Mouse (Mus musculus): Measurements from ENCODE around the gene Dmxl2.

The Dmxl2 gene

GRCm38 (mm10) chr9:54501453-54502110 lies at the start of gene Dmxl2:
Gene Dmxl2 (minus strand): TSS chr9:54501626.
- peak; percentile 93 for DNase-seq

DNA sequence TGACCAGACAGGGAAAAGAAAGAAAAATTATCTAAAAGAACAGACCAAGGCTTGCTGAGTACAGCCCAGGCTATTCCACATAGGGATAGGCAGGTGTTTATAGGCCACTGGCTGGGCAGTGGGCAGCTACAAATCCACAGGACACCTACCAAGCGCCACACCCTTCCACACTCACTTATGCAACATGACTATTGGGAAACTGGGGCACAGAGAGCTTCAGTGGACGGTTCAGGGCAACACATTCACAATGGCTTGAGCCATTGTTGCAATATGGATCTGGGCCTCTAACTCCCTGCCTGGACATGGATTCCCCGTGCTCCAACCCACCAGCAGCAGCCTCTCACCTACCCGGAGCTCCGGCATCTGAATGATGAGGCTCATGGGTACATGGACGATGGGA lies 48.0 kb upstream of the Dmxl2 start:
- no peak for DNase-seq

DNA sequence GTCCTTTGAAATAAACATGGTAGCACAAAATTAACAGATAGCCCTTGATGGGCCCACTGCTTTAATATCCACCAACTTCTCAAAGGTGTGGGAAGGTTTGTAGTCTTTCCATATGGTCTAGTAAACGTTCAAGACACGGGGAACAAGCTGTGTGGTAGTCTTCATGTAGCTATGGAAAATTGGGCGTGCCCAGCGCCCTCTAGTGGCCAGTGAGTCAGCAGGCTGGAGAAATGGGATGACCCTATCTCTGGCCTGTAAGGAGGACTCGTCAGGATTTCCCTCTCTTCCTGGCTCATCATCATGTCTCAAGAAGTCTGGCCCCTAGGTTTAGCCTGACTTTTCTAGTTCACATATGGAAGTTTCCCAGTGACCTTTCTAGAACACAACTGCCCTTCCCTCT lies 46.1 kb upstream of the Dmxl2 start:
- peak; percentile 64 for DNase-seq

GRCm38 (mm10) chr9:54544954-54545315 lies 43.5 kb upstream of the Dmxl2 start:
- DNase-seq: no peak

DNA sequence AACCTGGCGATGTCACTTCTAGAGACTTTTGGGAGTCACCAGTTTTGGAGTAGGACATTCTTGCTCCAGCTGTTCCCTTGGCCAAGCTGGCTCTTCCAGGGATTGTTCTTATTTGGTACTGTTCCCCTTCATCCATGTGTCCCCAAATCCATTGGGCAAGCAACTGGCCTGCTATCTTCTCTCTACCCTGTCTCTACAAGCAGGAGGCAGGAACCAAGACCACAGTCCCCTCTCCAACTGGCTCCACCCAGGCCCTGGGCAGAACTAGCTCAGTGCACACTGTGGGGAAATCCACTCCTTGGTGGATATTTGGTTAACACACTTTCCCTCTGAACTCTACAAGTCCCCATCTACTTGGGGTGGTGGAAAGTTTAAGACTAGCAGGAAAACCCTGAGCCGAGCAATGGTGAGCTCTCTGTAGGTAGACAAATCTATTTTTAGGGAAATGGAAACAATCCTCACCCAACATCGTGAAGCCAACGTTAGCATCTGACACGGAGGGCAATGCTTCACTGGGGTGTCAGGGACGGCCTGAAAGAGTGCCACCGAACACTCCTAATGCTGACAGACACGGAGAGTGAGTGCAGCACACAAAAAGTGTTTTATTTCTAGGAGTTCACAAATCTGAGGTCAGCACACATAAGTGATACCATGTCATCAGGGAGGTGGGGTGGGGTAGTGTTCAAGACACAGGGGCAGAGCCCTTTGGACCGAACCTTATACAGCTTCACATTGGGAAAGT lies 43.0 kb upstream of the Dmxl2 start:
- DNase-seq: no peak

GRCm38 (mm10) chr9:54540801-54541200 lies 39.4 kb upstream of the Dmxl2 start:
- no peak for DNase-seq

DNA sequence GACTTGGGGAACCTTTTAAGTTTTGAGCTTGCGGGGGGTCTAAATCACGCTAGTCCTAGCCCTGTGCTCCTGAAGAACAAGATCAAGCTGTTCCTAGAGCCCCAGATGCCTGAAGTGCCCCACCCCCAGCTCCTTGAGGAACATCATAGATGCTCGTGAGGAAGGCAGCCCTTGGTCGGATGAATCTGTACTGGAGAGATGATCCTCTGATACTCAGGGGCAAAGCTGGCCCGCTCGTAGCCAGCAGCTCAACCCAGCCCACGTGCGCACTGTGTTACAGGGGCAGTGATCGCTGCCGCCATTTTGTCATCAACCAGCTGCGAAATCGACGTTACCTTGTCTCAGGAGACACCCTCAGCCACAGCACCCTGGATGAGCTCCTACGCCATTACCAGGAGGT lies 37.3 kb upstream of the Dmxl2 start, which contains the start of gene Sh2d7:
Sh2d7 (plus strand) TSS at position 301 of the 400 bp plus-strand sequence.
- no peak for DNase-seq

DNA sequence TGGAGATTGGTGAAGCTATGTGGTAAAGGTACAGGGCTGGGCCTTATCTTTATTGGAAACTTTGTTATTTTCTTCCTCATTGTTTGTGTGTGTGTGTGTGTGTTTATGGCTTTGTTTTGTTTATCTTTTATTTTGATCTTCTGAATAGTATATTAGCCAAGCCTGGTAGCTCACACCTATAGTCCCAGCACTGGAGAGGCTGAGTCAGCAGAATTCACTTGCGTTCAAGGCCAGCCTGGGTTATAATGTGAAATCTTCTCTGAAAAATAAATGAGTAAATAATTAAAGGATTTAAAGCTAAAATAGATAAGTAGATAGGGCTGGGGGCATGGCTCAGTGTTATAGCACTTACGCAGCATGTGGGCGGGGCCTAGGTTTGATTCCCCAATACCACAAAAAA lies 36.8 kb upstream of the Dmxl2 start:
- DNase-seq: no peak

DNA sequence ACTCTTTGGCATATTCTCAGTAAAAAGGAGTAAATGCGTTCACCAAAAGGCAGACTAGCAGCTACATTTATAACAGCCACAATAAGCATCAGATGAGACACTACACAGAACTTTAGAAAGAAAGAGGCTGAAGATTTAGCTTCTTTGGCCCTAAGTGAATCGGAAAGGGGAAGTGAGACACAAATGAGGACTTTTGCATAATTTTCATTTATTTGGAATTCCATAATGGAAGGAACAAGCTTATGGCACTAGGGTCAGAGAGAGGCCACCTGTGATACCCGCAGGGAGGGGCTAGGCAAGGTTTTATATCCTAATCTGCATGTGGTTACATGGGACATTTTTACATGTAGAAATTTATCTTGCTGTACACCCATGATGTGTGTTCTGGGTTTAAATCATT lies 36.1 kb upstream of the Dmxl2 start:
- no peak for DNase-seq

GRCm38 (mm10) chr9:54537030-54537429 lies 35.6 kb upstream of the Dmxl2 start:
- DNase-seq: no peak

- DNase-seq: no peak
Measured at GRCm38 (mm10) chr9:54536236-54536635, 34.8 kb upstream of the Dmxl2 start.

DNA sequence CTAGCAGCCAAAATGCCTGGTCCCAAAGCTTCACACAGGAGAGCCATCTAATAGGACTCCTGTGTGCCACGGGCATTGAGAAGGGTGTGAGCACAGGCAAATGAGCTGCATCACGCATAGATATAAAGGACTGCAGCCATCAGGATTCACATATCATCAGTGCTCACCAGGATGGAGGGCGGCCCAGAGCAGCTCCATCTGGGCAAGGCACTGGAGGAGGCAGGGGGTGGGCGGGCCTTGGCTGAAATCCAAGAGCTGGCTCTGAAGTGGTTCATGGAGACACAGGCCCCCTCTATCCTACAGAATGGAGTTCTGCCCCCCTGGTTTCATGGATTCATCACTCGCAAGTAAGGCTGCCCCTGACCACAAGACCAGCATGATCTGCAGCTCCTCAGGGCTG lies 32.5 kb upstream of the Dmxl2 start:
- peak; percentile 54 for DNase-seq

DNA sequence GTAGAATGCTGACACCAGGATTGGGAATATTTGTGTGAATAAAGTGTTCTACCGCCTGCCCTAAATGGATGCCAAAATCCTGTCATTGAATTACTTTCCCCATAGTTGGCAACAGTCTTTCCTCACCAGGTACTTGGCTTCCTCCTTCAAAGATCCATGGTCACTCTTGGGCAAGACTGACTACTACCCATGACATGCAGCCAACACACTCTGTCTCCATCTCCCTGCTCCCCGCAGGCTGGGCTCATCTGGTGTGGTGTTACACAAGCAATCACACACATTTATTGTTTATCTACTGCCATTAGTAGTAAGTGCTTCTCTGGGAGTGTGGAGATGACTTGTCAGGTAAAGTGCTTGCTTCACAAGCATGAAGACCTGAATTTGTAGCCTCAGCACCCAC lies 31.5 kb upstream of the Dmxl2 start:
- peak; percentile 43 for DNase-seq

- DNase-seq: no peak
Measured at GRCm38 (mm10) chr9:54531421-54531820, 30.0 kb upstream of the Dmxl2 start.

DNA sequence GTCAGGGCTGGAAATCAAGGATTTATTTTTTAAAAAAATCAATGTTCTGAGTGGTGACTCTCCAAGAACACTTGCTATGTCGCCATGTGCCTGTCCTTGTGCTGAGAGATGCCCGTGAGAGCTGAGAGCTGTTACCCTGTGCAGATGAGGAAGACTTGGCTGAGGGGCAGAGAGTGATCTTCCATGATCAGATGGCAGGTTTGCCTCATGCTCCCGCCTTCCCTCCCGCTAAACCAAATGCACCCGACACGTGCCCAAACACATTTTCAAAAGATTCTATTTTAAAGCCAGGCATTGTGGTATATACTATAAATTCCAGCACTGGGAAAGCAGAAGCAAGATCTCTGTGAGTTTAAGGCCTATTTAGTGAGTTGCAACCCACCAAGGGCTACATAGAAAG lies 29.4 kb upstream of the Dmxl2 start:
- no peak for DNase-seq

GRCm38 (mm10) chr9:54529950-54530349 lies 28.5 kb upstream of the Dmxl2 start:
- DNase-seq: no peak

DNA sequence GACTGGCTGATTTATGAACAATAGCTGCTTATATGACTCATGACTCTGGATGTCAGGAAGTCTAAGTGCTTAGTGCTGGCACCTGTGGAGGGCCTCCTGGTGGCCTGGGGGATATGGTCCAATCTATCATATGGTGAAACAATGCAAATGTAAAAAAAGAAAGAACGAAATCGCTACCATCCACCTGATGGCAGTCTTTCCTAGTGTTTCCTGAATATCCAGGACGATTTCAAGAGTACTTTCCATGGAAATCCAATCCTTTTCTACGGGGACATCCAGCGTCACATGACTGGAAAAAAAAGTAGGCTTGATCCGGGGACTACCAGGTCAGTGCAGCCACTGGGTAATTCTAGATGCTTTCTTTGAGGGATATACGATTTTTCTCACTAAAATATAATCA lies 26.3 kb upstream of the Dmxl2 start:
- no peak for DNase-seq

DNA sequence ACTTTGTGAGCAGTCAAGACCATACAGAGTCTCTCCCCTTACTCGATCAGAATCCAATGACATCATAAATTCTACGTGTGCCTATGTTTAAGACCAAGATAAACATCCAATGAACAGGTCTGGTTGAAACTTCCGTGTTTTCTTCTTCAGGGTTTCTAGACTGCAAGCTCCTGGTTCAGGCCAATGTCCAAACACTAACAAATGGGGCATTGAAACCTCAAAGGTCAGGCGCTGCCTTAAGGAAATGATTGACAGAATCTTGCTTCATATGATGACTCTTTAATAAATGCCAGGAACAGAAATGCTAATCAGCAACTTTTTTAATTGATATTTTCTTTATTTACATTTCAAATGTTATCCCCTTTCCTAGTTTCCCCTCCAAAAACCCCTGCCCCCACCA lies 18.9 kb upstream of the Dmxl2 start:
- DNase-seq: no peak

- DNase-seq: no peak
Measured at GRCm38 (mm10) chr9:54518921-54519320, 17.5 kb upstream of the Dmxl2 start.

GRCm38 (mm10) chr9:54515991-54516390 lies 14.6 kb upstream of the Dmxl2 start:
- no peak for DNase-seq

DNA sequence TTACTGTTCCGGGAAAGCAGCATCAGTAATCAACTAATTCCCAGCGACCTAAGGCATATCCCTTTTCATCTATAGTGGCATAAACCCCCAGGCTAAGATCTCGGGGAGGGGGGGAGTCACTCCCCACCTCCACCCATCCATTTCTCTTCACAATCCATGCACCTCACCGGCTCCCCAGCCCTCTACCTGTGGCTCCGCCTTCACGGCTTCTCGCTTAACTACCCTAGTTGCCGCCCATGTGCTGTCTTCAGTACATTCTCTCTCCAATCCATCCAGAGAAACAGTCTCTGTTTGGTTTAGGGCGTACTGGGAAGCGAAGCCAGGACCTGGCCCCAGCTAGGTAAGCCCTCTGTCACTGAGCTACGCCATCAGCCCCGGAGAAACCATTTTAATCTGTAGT lies 1.4 kb upstream of the Dmxl2 start:
- DNase-seq: peak; percentile 54

- DNase-seq: no peak
Measured at GRCm38 (mm10) chr9:54502111-54502495, 677 bp upstream of the Dmxl2 start.

- DNase-seq: peak; percentile 82
Measured at GRCm38 (mm10) chr9:54500832-54501452, 484 bp downstream of the Dmxl2 start.

DNA sequence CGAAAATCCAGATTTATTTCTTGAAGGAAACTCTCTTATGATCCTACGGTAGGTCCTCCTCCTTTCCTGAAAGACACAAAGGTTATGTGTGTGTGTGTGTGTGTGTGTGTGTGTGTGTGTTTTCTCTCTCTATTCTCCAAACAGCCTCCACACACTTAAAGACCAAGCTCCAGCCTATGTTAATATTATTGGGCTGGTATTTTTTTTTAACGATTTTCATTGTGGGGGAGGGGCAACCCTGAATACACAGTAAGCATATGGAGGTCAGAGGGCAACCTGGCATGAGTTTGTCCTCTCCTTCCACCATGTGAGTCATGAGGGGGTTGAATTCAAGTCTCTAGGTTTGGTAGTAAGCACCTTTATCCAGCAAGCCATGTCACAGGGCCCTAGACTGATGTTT lies 1.6 kb downstream of the Dmxl2 start:
- DNase-seq: peak; percentile 41
